Mouse (Mus musculus) B cell, adult 2 months (primary cell): ENCODE data around the gene Zfp683.

ENCODE experiments used
- DNase-seq, 2 experiments: peaks; one replicate each; pipeline ENCODE4 v3.0.0; 2022

Gene Zfp683

GRCm38 (mm10) chr4:134092382-134093288 lies 39.0 kb downstream of the Zfp683 start:
- DNase-seq, result peak; percentile 89 to 90

GRCm38 (mm10) chr4:134094004-134094564 lies 40.4 kb downstream of the Zfp683 start:
- DNase-seq, result no peak

GRCm38 (mm10) chr4:134094923-134095547 lies 41.4 kb downstream of the Zfp683 start, which contains the start of gene Cd52:
Gene Cd52, minus strand, starts transcription at chr4:134095082.
- DNase-seq, result peak; percentile 86 to 90

- DNase-seq, result no peak
These were observed 42.5 kb downstream of the Zfp683 start for GRCm38 (mm10) chr4:134096120-134096519.

- peak; percentile 85 to 89 for DNase-seq
These were observed 43.5 kb downstream of the Zfp683 start for GRCm38 (mm10) chr4:134097015-134097608.

GRCm38 (mm10) chr4:134098628-134099027 lies 45.0 kb downstream of the Zfp683 start:
- peak; percentile 86 to 90 for DNase-seq

- DNase-seq, result peak; percentile 14 to 24
These were observed 46.6 kb downstream of the Zfp683 start for GRCm38 (mm10) chr4:134100245-134100644.

- peak; percentile 87 to 88 for DNase-seq
These were observed 48.5 kb downstream of the Zfp683 start, which contains the start of gene Ubxn11 for GRCm38 (mm10) chr4:134101979-134102741. Gene Ubxn11, plus strand, starts transcription at chr4:134102570.

- DNase-seq, result no peak
These were observed 49.1 kb downstream of the Zfp683 start for GRCm38 (mm10) chr4:134102742-134103119.

- DNase-seq, result no peak
These were observed 52.5 kb downstream of the Zfp683 start for GRCm38 (mm10) chr4:134106105-134106504.

- no peak for DNase-seq
These were observed 54.1 kb downstream of the Zfp683 start for GRCm38 (mm10) chr4:134107730-134108129.

- no peak for DNase-seq
These were observed 54.6 kb downstream of the Zfp683 start for GRCm38 (mm10) chr4:134108196-134108595.
